Mouse (Mus musculus) liver, embryonic 14.5 days (tissue): ENCODE data around the gene St6galnac6.

Experiments
- CTCF ChIP-seq: IDR thresholded peaks from 2 replicates; pipeline ENCODE4 v1.5.1; 2016; ENCODE audit warnings: antibody characterized with exemption, low read depth, control low read depth
- EP300 ChIP-seq: IDR thresholded peaks from 2 replicates; pipeline ENCODE4 v1.6.1; 2016; ENCODE audit warnings: antibody characterized with exemption, low read depth

DNA sequence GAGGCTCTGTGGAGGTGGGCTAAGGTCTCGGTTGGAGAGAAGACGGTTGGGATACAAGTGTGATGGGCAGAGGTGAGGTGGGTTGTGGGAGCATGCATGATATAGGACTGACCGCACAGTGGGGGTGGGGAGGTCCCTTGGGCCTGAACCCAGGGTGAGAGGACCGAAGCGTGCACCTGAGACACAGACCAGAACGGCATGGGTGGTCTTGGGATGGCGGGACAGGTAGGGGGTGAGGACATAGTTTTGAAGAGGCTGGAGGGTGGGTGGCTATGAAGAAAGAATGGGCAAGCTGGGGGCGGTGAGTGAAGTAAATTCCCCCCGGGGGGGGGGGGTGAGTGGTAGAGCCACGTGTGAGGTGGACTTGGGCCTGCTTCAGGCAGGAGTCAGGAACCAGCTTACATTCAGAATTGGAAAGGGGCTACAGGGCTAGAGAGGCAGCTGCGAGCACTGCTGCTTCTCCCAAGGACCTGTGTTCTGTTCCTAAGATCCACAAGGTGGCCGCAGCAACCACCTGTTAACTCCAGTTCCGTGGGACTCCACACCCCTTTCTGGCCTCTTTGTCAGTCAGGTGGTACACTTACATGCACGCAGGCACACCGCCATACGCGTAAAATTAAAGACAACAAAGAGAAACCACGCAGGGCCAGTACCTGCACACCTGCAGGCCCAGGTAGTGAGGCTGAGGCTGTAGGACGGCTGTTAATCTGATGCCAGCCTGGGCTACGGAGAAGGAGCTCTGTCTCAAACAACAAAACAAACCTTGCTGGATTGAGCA is 27.9 kb downstream of the St6galnac6 start:
- no peak for TF ChIP-seq CTCF
- TF ChIP-seq EP300: no peak
